Mouse (Mus musculus) CD8-positive naive resting alpha-beta T cell, adult 2 months (primary cell): ENCODE data around the gene Slc25a35.
"Not testable (repeated sequence)": the region's sequence is repeated elsewhere in the genome, so short reads cannot be mapped to it uniquely, and the experiment has no call there.

Experiments
- DNase-seq, 2 experiments: peaks; one replicate each; pipeline ENCODE4 v3.0.0; 2022; ENCODE audit warnings: low read depth in 2 of 2, low spot score in 2 of 2

Slc25a35 gene

GRCm38 (mm10) chr11:68961596-68961995, 6.3 kb upstream of the Slc25a35 start:
- no peak for DNase-seq

- not testable (repeated sequence) for DNase-seq
These were observed 5.8 kb upstream of the Slc25a35 start for GRCm38 (mm10) chr11:68962159-68962558.

DNA sequence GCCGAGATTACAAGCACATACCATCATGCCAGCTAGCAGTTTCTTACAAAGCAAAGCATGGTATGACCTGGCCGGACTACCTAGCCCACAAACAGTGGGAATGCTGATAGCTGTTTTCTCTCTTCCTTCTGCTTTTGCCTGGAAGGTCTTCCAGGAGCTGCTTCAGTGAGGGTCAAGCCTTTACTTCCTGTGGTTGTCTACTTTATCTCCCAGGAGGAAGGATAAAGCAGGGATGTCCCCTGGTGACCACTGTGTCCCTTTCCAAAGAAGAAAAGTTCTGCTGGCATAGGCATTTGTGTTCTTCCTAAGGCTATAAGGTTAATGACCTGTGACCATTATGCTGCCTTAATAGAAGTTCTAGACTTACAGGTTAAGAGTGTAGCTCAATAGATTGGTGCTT, 4.5 kb upstream of the Slc25a35 start:
- no peak for DNase-seq

GRCm38 (mm10) chr11:68965050-68965449, 2.9 kb upstream of the Slc25a35 start:
- DNase-seq, result no peak

DNA sequence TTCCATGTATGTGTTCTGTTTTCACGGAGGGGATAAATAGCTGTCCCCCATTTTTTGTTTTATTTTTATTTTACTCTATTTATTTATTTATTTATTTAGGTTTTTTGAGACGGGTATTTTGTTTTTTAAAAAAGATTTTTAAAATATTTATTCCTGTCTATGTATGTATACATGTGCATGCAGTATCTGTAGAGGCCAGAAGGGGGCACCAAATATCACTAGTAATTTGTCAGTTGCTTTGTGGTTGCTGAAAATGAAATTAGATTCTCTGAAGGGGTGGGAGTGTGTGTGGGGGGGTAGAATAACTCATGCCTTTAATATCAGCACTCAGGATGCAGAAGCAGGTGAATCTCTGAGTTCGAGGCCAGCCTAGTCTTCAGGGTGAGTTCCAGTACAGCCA, 2.1 kb upstream of the Slc25a35 start:
- peak; percentile 69 to 80 for DNase-seq

- DNase-seq, result no peak
These were observed 1.4 kb upstream of the Slc25a35 start for GRCm38 (mm10) chr11:68966554-68966953.

DNA sequence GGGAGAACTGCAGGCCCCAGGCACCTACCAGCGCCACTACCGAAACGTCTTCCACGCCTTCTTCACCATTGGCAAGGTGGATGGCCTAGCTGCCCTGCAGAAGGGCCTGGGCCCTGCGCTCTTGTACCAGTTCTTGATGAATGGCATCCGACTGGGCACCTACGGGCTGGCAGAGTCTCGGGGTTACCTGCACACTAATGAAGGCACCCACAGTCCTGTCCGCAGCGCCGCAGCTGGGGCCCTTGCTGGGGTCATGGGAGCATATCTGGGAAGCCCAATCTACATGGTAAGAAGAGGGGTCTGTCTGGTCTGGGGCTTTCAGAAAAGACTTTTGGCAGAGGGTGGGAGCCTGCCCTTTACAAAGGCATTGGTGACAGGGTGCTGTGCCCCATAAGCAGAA, 821 bp downstream of the Slc25a35 start:
- DNase-seq, result no peak

DNA sequence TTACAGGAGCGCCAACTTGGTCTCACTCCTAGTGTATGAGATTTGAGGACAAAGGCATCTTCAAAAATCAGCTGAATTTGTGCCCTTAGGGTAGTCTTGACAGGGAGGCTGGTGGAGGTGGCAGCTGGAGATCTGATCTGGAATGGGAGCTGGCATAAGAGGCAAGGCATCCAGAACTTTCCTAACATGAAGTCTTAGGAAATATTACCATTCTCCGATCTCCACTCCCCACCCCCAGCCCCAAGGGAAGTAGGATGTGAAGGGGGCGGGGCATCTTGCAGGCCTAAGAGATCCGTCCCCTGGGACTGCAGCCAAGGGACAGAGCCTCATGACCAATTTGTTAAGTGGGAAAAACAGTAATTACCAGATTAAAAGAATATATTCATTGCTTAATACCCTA, 2.3 kb downstream of the Slc25a35 start:
- DNase-seq, result no peak

- peak; percentile 40 to 64 for DNase-seq
These were observed 5.5 kb downstream of the Slc25a35 start for GRCm38 (mm10) chr11:68973250-68974058.

GRCm38 (mm10) chr11:68974059-68974450, 6.1 kb downstream of the Slc25a35 start:
- no peak for DNase-seq

- DNase-seq, result no peak
These were observed 7.2 kb downstream of the Slc25a35 start, which contains the start of gene Rangrf for GRCm38 (mm10) chr11:68975085-68975484. Gene Rangrf, minus strand, starts transcription at chr11:68975185.

GRCm38 (mm10) chr11:68975601-68976000, 7.7 kb downstream of the Slc25a35 start:
- no peak for DNase-seq

DNA sequence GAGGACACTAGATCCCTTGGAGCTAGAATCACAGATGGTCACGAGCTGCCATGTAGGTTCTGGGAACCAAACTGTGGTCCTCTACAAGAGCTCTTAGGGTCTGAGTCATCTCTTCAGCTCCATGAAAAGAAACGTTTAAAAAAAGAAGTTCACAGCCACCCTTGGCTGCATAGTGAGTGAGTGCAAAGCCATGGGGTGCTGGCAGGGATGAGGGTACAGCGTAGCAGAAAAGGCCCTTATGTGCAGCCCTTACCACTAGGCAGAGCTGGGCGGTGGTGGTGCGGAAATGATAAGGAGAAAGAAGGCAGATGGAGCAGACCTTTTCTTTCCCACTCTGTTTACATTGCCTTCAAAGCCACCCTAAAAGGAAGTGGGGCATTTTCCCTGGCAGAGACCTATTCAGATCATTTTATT, 11.4 kb downstream of the Slc25a35 start:
- no peak for DNase-seq

- DNase-seq, result no peak
These were observed 13.0 kb downstream of the Slc25a35 start for GRCm38 (mm10) chr11:68980919-68981318.

- DNase-seq, result peak; percentile 58 to 70
These were observed 14.9 kb downstream of the Slc25a35 start for GRCm38 (mm10) chr11:68982639-68983369.

DNA sequence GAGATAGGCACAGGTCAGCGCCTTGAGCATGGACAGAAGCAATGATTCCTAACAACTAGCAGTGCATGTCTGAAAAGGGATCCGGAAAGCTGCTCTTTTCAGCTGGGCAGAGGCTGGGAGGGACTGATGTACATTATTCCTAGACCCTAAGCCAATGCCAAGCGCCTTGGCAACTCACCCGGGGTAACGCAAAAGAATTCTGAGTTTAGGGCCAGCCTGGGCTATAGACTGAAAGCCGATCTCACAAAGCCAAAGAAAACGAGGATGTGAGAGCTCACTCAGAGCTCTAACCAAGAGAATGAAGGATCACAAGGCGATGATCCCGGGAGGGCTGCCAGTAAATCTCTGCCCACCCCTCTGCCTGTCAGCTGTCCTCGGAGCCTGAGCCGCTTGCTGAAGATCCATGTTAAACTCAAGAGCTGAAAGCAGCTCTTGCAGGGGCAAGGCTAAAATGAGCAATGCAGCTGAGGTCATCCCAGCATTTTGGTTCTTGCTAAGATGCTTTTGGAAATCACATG, 19.5 kb downstream of the Slc25a35 start:
- DNase-seq, result no peak

DNA sequence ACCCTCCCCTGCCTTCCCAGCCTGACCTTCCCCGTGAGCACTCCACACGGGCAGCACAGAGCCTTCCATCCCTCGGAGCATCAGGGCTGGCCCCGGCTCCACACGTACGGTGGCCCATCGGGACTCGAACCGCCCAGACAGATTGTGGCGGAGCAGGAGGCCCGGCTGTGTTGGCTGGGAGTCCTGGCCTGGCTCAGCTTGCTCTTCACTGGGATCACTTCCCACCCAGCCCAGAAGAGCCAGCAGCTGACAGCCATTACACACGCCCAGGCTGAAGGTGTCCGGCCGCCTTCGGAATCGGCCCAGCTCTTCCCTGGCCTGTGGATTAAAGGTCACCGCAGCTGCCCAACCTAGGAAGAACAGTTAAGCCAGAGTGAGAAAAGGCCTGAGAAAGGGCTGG, 20.4 kb downstream of the Slc25a35 start:
- no peak for DNase-seq

- DNase-seq, result no peak
These were observed 25.2 kb downstream of the Slc25a35 start for GRCm38 (mm10) chr11:68993122-68993521.

GRCm38 (mm10) chr11:68994377-68994776, 26.4 kb downstream of the Slc25a35 start:
- DNase-seq, result no peak

- no peak for DNase-seq
These were observed 29.1 kb downstream of the Slc25a35 start for GRCm38 (mm10) chr11:68997080-68997479.

GRCm38 (mm10) chr11:69002782-69003181, 34.9 kb downstream of the Slc25a35 start:
- DNase-seq, result not testable (repeated sequence)

GRCm38 (mm10) chr11:69003592-69003991, 35.7 kb downstream of the Slc25a35 start:
- no peak for DNase-seq
